Mouse (Mus musculus) 3134 (cell line): ENCODE measurements around the gene Olfr1328.
"Not testable (repeated sequence)": the region's sequence is repeated elsewhere in the genome, so short reads cannot be mapped to it uniquely, and the experiment has no call there.

Source experiments
- DNase-seq: peaks from one replicate; pipeline ENCODE4 v3.0.0-alpha.2; 2011; ENCODE audit warnings: low spot score; ENCODE audit not compliant: insufficient read length; ENCODE audit errors: extremely low read depth

Olfr1328 gene

GRCm38 (mm10) chr4:118938512-118938911, at the start of gene Olfr1328:
Gene Olfr1328 (minus strand): TSS chr4:118938612.
- DNase-seq: no peak

- no peak for DNase-seq
Observed at GRCm38 (mm10) chr4:118985291-118985690, 46.9 kb upstream of the Olfr1328 start.

DNA sequence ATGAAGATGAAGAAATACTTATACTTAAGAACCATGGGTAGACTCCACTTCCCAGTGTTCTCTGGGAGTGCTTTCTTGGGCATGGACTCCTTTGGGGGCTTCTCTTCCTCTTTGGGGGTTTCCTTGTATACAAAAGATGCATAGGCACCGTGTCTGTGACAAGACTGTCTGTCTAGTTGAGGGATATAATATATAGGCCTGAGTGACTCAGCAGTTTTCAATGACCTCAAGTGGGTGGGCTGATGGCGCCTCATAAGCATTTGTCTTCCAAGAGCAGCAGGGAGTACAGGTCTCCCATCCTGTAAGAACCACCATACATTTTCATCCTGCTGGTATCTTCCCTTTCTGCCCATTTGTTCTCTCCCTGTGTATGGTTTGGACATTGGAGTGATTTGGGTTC, 34.9 kb upstream of the Olfr1328 start:
- no peak for DNase-seq

GRCm38 (mm10) chr4:118967711-118968110, 29.3 kb upstream of the Olfr1328 start:
- DNase-seq: no peak

- DNase-seq: no peak
Observed at GRCm38 (mm10) chr4:118961141-118961628, 22.8 kb upstream of the Olfr1328 start, which contains the start of gene Lao1. Gene Lao1 (plus strand): TSS chr4:118961578.

- no peak for DNase-seq
Observed at GRCm38 (mm10) chr4:118958812-118959211, 20.4 kb upstream of the Olfr1328 start.

DNA sequence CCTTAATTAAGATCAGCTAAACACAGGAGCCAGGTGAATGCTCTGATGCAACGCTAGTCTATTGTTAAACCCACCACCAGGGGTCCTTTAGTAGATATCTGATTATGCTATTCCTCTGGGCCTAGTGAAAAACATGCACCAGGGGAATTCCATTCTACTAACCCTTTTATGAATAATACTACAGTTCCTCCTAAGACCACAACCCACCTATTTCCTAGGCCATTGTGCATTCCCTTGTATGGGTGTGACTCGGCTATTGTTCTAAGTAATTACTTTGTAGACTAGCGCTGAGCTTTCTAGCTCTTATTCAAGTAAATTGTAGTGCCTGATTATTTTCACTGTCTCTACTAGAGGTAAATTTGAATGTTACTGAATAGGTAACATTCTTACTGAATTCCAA, 7.1 kb downstream of the Olfr1328 start:
- not testable (repeated sequence) for DNase-seq

DNA sequence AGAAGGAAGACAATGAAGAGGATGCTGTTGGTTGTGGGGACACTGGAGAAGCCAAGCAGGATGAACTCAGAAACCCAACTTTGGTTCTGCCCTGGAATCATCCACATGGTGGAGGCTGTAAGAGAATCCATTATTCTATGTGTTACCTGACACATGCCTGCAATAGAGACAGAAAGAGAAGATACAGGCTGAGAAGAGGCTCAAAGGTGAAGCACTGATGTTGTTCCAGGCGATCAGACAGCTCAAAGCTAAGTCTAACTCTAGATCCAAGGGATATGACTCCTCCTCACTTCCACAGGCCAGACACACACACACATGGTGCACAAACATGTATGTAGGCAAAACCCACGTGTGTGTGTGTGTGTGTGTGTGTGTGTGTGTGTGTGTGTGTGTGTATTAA, 21.0 kb downstream of the Olfr1328 start, which contains the start of gene Olfr1329:
Gene Olfr1329 (minus strand): TSS at position 101 of the 400 bp plus-strand sequence.
- not testable (repeated sequence) for DNase-seq

- DNase-seq: no peak
Observed at GRCm38 (mm10) chr4:118901981-118902380, 36.4 kb downstream of the Olfr1328 start.

DNA sequence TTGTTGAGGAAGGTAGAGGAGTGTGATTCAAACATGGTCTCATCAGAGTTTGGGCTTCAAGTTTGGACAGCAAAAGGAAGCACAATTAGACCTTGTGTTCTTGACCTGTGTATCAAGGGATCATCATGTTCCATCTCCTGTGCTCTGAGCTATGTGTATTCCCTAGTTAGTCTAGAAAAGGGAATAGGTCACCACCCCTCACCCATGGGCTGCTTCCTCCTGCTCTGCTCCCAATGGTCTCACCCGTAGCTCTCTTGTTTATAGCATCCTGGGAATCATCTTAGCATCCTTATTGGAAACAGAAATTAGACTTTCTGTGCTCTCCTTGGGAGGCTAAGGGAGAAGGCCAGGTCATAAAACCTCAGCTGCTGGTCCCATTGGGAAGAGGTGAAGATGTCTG, 50.1 kb downstream of the Olfr1328 start, which contains the start of gene Olfr1330:
Gene Olfr1330 (plus strand): TSS at position 301 of the 400 bp plus-strand sequence.
- DNase-seq: no peak
